Mouse (Mus musculus): ENCODE results near the gene Arfip2. TPM values are rescaled to one million over a fixed set of nuclear protein-coding genes. Genes with fewer than 3 reads are reported as not detected.

Arfip2 gene
- 11.6 and 19.3 TPM in 2 replicates for total RNA-seq (2023)

GRCm38 (mm10) chr7:105640233-105640893 lies at the start of gene Arfip2, which contains the start of gene Gm45799:
Arfip2 (minus strand) TSS chr7:105640416.
Gm45799 (plus strand) TSS chr7:105640552.

GRCm38 (mm10) chr7:105650639-105651435 lies 10.6 kb upstream of the Arfip2 start, which contains the start of gene Dnhd1:
Dnhd1 (plus strand) TSS chr7:105650827.

GRCm38 (mm10) chr7:105639756-105640155 lies 460 bp downstream of the Arfip2 start, which contains the start of gene Timm10b:
Timm10b (plus strand) TSS chr7:105640056.

GRCm38 (mm10) chr7:105633127-105633800 lies 7.0 kb downstream of the Arfip2 start, which contains the start of gene Trim3:
Trim3 (minus strand) TSS chr7:105633571.

Other genes starting within 250 kb of the Arfip2 start
- gene Fam160a2, start 240.4 kb downstream of the Arfip2 start, total RNA-seq (2023), result 152 and 227 TPM in 2 replicates
- gene Cnga4, start 235.8 kb downstream of the Arfip2 start, total RNA-seq (2023), result 0.86 and 1.1 TPM in 2 replicates
- not detected in 2 replicates for gene Cckbr, start 214.7 kb downstream of the Arfip2 start, total RNA-seq (2023)
- not detected in 2 replicates for gene Cavin3, start 158.1 kb downstream of the Arfip2 start, total RNA-seq (2023)
- 19.4 and 20.6 TPM in 2 replicates for gene Smpd1, start 86.1 kb downstream of the Arfip2 start, total RNA-seq (2023)
- 1.5 and 1.6 TPM in 2 replicates for gene Apbb1, start 58.8 kb downstream of the Arfip2 start, total RNA-seq (2023)
- gene Hpx, start 40.3 kb downstream of the Arfip2 start, total RNA-seq (2023), result not detected in 2 replicates
- gene Trim3, start 6.8 kb downstream of the Arfip2 start, total RNA-seq (2023), result 12.6 and 17.9 TPM in 2 replicates
- gene Timm10b, start 360 bp downstream of the Arfip2 start, total RNA-seq (2023), result 80.7 and 117 TPM in 2 replicates
- 10.3 and 15.9 TPM in 2 replicates for gene Gm45799, start 136 bp upstream of the Arfip2 start, total RNA-seq (2023)
- gene Dnhd1, start 10.4 kb upstream of the Arfip2 start, total RNA-seq (2023), result 3.2 and 3.6 TPM in 2 replicates
- 137 and 144 TPM in 2 replicates for gene Ilk, start 96.2 kb upstream of the Arfip2 start, total RNA-seq (2023)
- gene Rrp8, start 97.0 kb upstream of the Arfip2 start, total RNA-seq (2023), result 5.2 and 11.2 TPM in 2 replicates
- 95.8 and 99.8 TPM in 2 replicates for gene Taf10, start 103.9 kb upstream of the Arfip2 start, total RNA-seq (2023)
- 41.0 and 53.2 TPM in 2 replicates for gene Tpp1, start 111.8 kb upstream of the Arfip2 start, total RNA-seq (2023)
- gene Dchs1, start 147.2 kb upstream of the Arfip2 start, total RNA-seq (2023), result not detected in 2 replicates
- gene Mrpl17, start 170.7 kb upstream of the Arfip2 start, total RNA-seq (2023), result 31.2 and 36.4 TPM in 2 replicates

Data from neutrophil, adult 65 days (primary cell).